Mouse (Mus musculus): ENCODE measurements around the gene Olfr681. TPM values are rescaled to one million over a fixed set of nuclear protein-coding genes. Genes with fewer than 3 reads are reported as not detected.
"Not testable (repeated sequence)": the region's sequence is repeated elsewhere in the genome, so short reads cannot be mapped to it uniquely, and the experiment has no call there.

Olfr681 gene
- not detected in 2 replicates for polyA plus RNA-seq (2016; fragmentation: Nextera tagmentation; extraction: Ambion mirVana)

DNA sequence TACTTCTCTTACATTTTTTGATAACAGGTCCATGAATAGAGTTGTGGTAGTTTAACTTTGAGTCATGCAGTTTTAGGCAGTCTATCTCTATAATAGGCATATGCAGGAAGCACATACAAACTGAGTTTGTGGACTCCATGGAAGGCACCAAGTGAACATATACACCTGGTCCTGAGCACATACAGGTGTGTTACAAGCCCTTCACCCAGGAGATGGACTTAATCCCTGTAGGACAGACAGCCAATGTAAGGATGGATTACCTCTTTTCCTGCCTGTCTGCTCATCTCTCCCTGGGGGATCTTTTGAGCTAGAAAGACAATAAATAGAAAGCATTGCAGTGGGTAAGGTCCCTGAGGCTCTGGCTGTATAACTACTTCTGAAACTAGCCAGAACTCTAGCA is at the start of gene Olfr681:
Olfr681 (plus strand) TSS at position 301 of the 400 bp plus-strand sequence.
- no peak within 1 kb of the TSS for H3K4me3 ChIP-seq (replicated peaks)
- H3K9ac ChIP-seq (replicated peaks): no peak within 1 kb of the TSS
- no peak within 1 kb of the TSS for H3K27ac ChIP-seq
- no peaks in the 10 kb centered on the region for H3K36me3 ChIP-seq
- no peaks in the 10 kb centered on the region for H3K4me1 ChIP-seq (replicated peaks)
- ATAC-seq (ENCODE audit: insufficient number of reproducible peaks, insufficient read depth, low FRiP score, low TSS enrichment, low read depth): no peak
- H3K9me3 ChIP-seq: no peaks in the 10 kb centered on the region
- H3K4me2 ChIP-seq: no peak within 1 kb of the TSS
- no peaks in the 10 kb centered on the region for H3K27me3 ChIP-seq

DNA sequence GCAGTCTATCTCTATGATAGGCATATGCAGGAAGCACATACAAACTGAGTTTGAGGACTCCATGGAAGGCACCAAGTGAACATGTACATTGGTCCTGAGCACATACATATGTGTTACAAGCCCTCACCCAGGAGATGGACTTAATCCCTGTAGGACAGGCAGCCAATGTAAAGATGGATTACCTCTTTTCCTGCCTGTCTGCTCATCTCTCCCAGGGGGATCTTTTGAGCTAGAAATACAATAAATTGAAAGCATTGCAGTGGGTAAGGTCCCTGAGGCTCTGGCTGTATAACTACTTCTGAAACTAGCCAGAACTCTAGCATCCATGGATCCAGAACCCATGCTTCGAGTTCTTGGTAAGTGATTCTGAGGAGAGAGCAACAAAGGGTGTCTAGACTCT is 35.7 kb upstream of the Olfr681 start, which contains the start of gene Olfr679:
Olfr679 (plus strand) TSS at position 301 of the 400 bp plus-strand sequence.
- ATAC-seq (ENCODE audit: insufficient number of reproducible peaks, insufficient read depth, low FRiP score, low TSS enrichment, low read depth): no peak

GRCm38 (mm10) chr7:105092717-105093116 is 23.9 kb upstream of the Olfr681 start, which contains the start of gene Olfr680-ps1:
TSS of gene Olfr680-ps1 (minus strand) at chr7:105092817.
- H3K27me3 ChIP-seq; ATAC-seq (ENCODE audit: insufficient number of reproducible peaks, insufficient read depth, low FRiP score, low TSS enrichment, low read depth); H3K9ac ChIP-seq (replicated peaks); H3K36me3 ChIP-seq; H3K4me2 ChIP-seq; H3K4me3 ChIP-seq (replicated peaks); H3K9me3 ChIP-seq; H3K4me1 ChIP-seq (replicated peaks); H3K27ac ChIP-seq: not testable (repeated sequence)

More for the DNA sequence above, 35.7 kb upstream of the Olfr681 start, which contains the start of gene Olfr679:
- H3K27ac ChIP-seq: no peak within 1 kb of the TSS
- H3K27me3 ChIP-seq: no peaks in the 10 kb centered on the region
- 68% methylated on average over 1 of the region's 1 CpGs for WGBS
- H3K4me2 ChIP-seq: no peak within 1 kb of the TSS
- H3K9me3 ChIP-seq: no peaks in the 10 kb centered on the region
- H3K9ac ChIP-seq (replicated peaks): no peak within 1 kb of the TSS
- H3K4me1 ChIP-seq (replicated peaks): no peaks in the 10 kb centered on the region
- no peaks in the 10 kb centered on the region for H3K36me3 ChIP-seq
- H3K4me3 ChIP-seq (replicated peaks): no peak within 1 kb of the TSS

GRCm38 (mm10) chr7:105141275-105141674 is 24.6 kb downstream of the Olfr681 start:
- Histone ChIP-seq H3K27me3 (no peaks in the 10 kb centered on the region), H3K4me1 (replicated peaks) (no peaks in the 10 kb centered on the region), H3K4me2 (no peak overlapping the region), H3K27ac (no peak overlapping the region), H3K4me3 (replicated peaks) (no peak overlapping the region), H3K36me3 (no peaks in the 10 kb centered on the region), H3K9ac (replicated peaks) (no peak overlapping the region), H3K9me3 (no peaks in the 10 kb centered on the region)
- 80% methylated on average over 2 of the region's 2 CpGs for WGBS
- no peak for ATAC-seq (ENCODE audit: insufficient number of reproducible peaks, insufficient read depth, low FRiP score, low TSS enrichment, low read depth)

DNA sequence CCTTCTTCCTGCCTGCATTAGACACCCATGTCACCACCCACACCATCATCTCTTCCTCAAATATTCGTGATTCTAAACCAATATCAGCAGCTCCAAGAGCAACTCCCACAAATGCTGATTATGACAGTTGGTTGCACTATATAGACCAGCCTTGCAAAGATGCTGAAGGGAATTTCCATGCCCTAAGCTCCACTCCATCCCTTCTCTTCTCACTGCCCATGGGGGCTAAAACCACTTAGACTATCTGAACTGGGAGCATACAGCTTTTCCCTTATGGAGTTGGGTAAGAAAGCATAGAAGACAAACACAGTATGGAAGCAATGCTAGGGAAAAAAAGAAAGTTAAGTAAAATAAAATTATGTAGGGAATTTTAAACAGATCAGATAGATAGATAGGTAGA is 30.3 kb downstream of the Olfr681 start, which contains the start of gene Olfr683:
Olfr683 (minus strand) TSS at position 101 of the 400 bp plus-strand sequence.
- no peaks in the 10 kb centered on the region for H3K4me1 ChIP-seq (replicated peaks)
- no peak for ATAC-seq (ENCODE audit: insufficient number of reproducible peaks, insufficient read depth, low FRiP score, low TSS enrichment, low read depth)
- no peaks in the 10 kb centered on the region for H3K36me3 ChIP-seq
- H3K27ac ChIP-seq: no peak within 1 kb of the TSS
- H3K4me3 ChIP-seq (replicated peaks): no peak within 1 kb of the TSS
- no peak within 1 kb of the TSS for H3K9ac ChIP-seq (replicated peaks)
- no peak within 1 kb of the TSS for H3K4me2 ChIP-seq
- no peaks in the 10 kb centered on the region for H3K9me3 ChIP-seq
- no peaks in the 10 kb centered on the region for H3K27me3 ChIP-seq
- WGBS: 81% methylated on average over 1 of the region's 1 CpGs

DNA sequence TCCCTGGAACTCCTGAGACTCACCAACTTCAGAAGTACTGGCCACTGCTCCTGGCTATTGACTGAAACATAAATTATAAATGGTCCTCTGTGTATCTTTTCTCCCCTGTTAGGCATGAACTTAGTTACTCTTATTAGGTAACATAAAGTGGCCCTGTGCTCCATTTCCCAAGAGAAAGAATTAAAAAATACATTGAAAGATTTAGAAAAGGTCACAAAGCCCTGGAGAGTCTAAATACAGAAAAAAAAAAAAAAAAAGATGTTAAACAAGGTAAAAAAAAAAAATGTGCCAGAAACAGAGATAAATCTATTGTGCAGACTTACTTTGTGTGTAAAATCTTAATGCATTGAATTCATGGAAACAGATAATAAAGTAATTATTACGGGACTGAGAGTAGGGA is 46.9 kb downstream of the Olfr681 start, which contains the start of gene Olfr684:
Olfr684 (minus strand) TSS at position 101 of the 400 bp plus-strand sequence.
- H3K4me2 ChIP-seq: no peak within 1 kb of the TSS
- ATAC-seq (ENCODE audit: insufficient number of reproducible peaks, insufficient read depth, low FRiP score, low TSS enrichment, low read depth): no peak
- 63% methylated on average over 1 of the region's 1 CpGs for WGBS

DNA sequence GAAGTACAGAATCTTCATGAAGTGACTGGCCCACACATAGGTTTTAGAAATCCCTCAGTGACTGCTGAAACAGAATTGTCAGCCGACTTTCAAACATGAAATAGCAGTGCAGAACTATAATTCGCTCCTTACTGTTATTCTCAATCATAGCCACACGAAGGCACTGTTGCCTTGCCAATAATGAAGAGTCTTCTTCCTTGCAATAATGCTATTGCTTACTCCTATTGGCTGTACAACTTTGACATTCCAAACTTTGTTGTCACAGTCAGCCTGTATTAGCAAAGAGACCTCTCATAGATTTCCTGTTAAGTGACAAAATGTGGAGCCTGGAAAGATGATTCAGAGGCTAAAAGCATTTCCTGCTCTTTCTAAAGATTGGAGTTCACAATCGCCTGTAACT is 54.1 kb downstream of the Olfr681 start:
- no peak for ATAC-seq (ENCODE audit: insufficient number of reproducible peaks, insufficient read depth, low FRiP score, low TSS enrichment, low read depth)
- WGBS: 49% methylated on average over 4 of the region's 4 CpGs
- Histone ChIP-seq H3K9ac (replicated peaks) (no peak overlapping the region), H3K27ac (no peak overlapping the region), H3K36me3 (no peaks in the 10 kb centered on the region), H3K4me3 (replicated peaks) (no peak overlapping the region), H3K4me1 (replicated peaks) (no peaks in the 10 kb centered on the region), H3K9me3 (no peaks in the 10 kb centered on the region), H3K27me3 (no peaks in the 10 kb centered on the region), H3K4me2 (no peak overlapping the region)

More for the DNA sequence above, 46.9 kb downstream of the Olfr681 start, which contains the start of gene Olfr684:
- H3K4me1 ChIP-seq (replicated peaks): no peaks in the 10 kb centered on the region
- H3K9ac ChIP-seq (replicated peaks): no peak within 1 kb of the TSS
- no peaks in the 10 kb centered on the region for H3K36me3 ChIP-seq
- no peak within 1 kb of the TSS for H3K27ac ChIP-seq
- H3K4me3 ChIP-seq (replicated peaks): no peak within 1 kb of the TSS
- H3K9me3 ChIP-seq: no peaks in the 10 kb centered on the region
- no peaks in the 10 kb centered on the region for H3K27me3 ChIP-seq

Other genes with a start within 250 kb of the Olfr681 start
- not detected in 2 replicates for gene Olfr665, start 238.8 kb upstream of the Olfr681 start, polyA plus RNA-seq (2016; fragmentation: Nextera tagmentation; extraction: Ambion mirVana)
- gene Olfr666, start 220.9 kb upstream of the Olfr681 start, polyA plus RNA-seq (2016; fragmentation: Nextera tagmentation; extraction: Ambion mirVana): not detected in 2 replicates
- not detected in 2 replicates for gene Olfr667, start 195.4 kb upstream of the Olfr681 start, polyA plus RNA-seq (2016; fragmentation: Nextera tagmentation; extraction: Ambion mirVana)
- not detected in 2 replicates for gene Olfr668, start 188.8 kb upstream of the Olfr681 start, polyA plus RNA-seq (2016; fragmentation: Nextera tagmentation; extraction: Ambion mirVana)
- not detected in 2 replicates for gene Olfr669, start 182.6 kb upstream of the Olfr681 start, polyA plus RNA-seq (2016; fragmentation: Nextera tagmentation; extraction: Ambion mirVana)
- not detected in 2 replicates for gene Olfr670, start 154.2 kb upstream of the Olfr681 start, polyA plus RNA-seq (2016; fragmentation: Nextera tagmentation; extraction: Ambion mirVana)
- gene Olfr671, start 137.7 kb upstream of the Olfr681 start, polyA plus RNA-seq (2016; fragmentation: Nextera tagmentation; extraction: Ambion mirVana): not detected in 2 replicates
- gene Olfr672, start 114.8 kb upstream of the Olfr681 start, polyA plus RNA-seq (2016; fragmentation: Nextera tagmentation; extraction: Ambion mirVana): not detected in 2 replicates
- not detected in 2 replicates for gene Olfr675, start 88.4 kb upstream of the Olfr681 start, polyA plus RNA-seq (2016; fragmentation: Nextera tagmentation; extraction: Ambion mirVana)
- gene Olfr676, start 84.1 kb upstream of the Olfr681 start, polyA plus RNA-seq (2016; fragmentation: Nextera tagmentation; extraction: Ambion mirVana): not detected in 2 replicates
- gene Olfr677, start 65.5 kb upstream of the Olfr681 start, polyA plus RNA-seq (2016; fragmentation: Nextera tagmentation; extraction: Ambion mirVana): not detected in 2 replicates
- not detected in 2 replicates for gene Olfr678, start 52.4 kb upstream of the Olfr681 start, polyA plus RNA-seq (2016; fragmentation: Nextera tagmentation; extraction: Ambion mirVana)
- not detected in 2 replicates for gene Olfr679, start 35.6 kb upstream of the Olfr681 start, polyA plus RNA-seq (2016; fragmentation: Nextera tagmentation; extraction: Ambion mirVana)
- not detected in 2 replicates for gene Olfr680-ps1, start 24.0 kb upstream of the Olfr681 start, polyA plus RNA-seq (2016; fragmentation: Nextera tagmentation; extraction: Ambion mirVana)
- gene Olfr683, start 30.2 kb downstream of the Olfr681 start, polyA plus RNA-seq (2016; fragmentation: Nextera tagmentation; extraction: Ambion mirVana): not detected in 2 replicates
- not detected in 2 replicates for gene Olfr684, start 46.8 kb downstream of the Olfr681 start, polyA plus RNA-seq (2016; fragmentation: Nextera tagmentation; extraction: Ambion mirVana)
- not detected in 2 replicates for gene Olfr685, start 69.2 kb downstream of the Olfr681 start, polyA plus RNA-seq (2016; fragmentation: Nextera tagmentation; extraction: Ambion mirVana)
- gene Olfr686, start 90.6 kb downstream of the Olfr681 start, polyA plus RNA-seq (2016; fragmentation: Nextera tagmentation; extraction: Ambion mirVana): not detected in 2 replicates
- gene Olfr688, start 171.3 kb downstream of the Olfr681 start, polyA plus RNA-seq (2016; fragmentation: Nextera tagmentation; extraction: Ambion mirVana): not detected in 2 replicates
- not detected in 2 replicates for gene Olfr689, start 194.3 kb downstream of the Olfr681 start, polyA plus RNA-seq (2016; fragmentation: Nextera tagmentation; extraction: Ambion mirVana)
- not detected in 2 replicates for gene Olfr690, start 217.3 kb downstream of the Olfr681 start, polyA plus RNA-seq (2016; fragmentation: Nextera tagmentation; extraction: Ambion mirVana)
- gene Olfr691, start 225.4 kb downstream of the Olfr681 start, polyA plus RNA-seq (2016; fragmentation: Nextera tagmentation; extraction: Ambion mirVana): not detected in 2 replicates